Mouse (Mus musculus): ENCODE data around the gene Fam183b.
"Not testable (repeated sequence)": the region's sequence is repeated elsewhere in the genome, so short reads cannot be mapped to it uniquely, and the experiment has no call there.

Gene Fam183b

GRCm38 (mm10) chr11:58801558-58802228, at the start of gene Fam183b:
Fam183b (minus strand) TSS chr11:58801960.
- no peak for DNase-seq (ENCODE audit: low spot score)

GRCm38 (mm10) chr11:58849731-58850130, 48.0 kb upstream of the Fam183b start:
- no peak for DNase-seq (ENCODE audit: low spot score)

- DNase-seq (ENCODE audit: low spot score): no peak
Measured at GRCm38 (mm10) chr11:58847636-58848035, 45.9 kb upstream of the Fam183b start.

GRCm38 (mm10) chr11:58846919-58847461, 45.2 kb upstream of the Fam183b start, which contains the start of gene Gm12258:
Gm12258 (plus strand) TSS chr11:58847158.
- DNase-seq (ENCODE audit: low spot score): peak; percentile 84

- DNase-seq (ENCODE audit: low spot score): not testable (repeated sequence)
Measured at GRCm38 (mm10) chr11:58838951-58839350, 37.2 kb upstream of the Fam183b start, which contains the start of gene Olfr311. Olfr311 (plus strand) TSS chr11:58839251.

GRCm38 (mm10) chr11:58832541-58832940, 30.8 kb upstream of the Fam183b start:
- not testable (repeated sequence) for DNase-seq (ENCODE audit: low spot score)

GRCm38 (mm10) chr11:58829764-58830163, 28.0 kb upstream of the Fam183b start:
- DNase-seq (ENCODE audit: low spot score): no peak

GRCm38 (mm10) chr11:58828937-58829336, 27.2 kb upstream of the Fam183b start, which contains the start of gene Olfr312:
Olfr312 (plus strand) TSS chr11:58829237.
- DNase-seq (ENCODE audit: low spot score): not testable (repeated sequence)

- no peak for DNase-seq (ENCODE audit: low spot score)
Measured at GRCm38 (mm10) chr11:58815676-58816075, 13.9 kb upstream of the Fam183b start.

GRCm38 (mm10) chr11:58814700-58815099, 12.9 kb upstream of the Fam183b start, which contains the start of gene Olfr313:
Olfr313 (plus strand) TSS chr11:58815000.
- not testable (repeated sequence) for DNase-seq (ENCODE audit: low spot score)

- DNase-seq (ENCODE audit: low spot score): no peak
Measured at GRCm38 (mm10) chr11:58812001-58812400, 10.2 kb upstream of the Fam183b start.

- no peak for DNase-seq (ENCODE audit: low spot score)
Measured at GRCm38 (mm10) chr11:58804393-58804792, 2.6 kb upstream of the Fam183b start.

GRCm38 (mm10) chr11:58803871-58804270, 2.1 kb upstream of the Fam183b start:
- DNase-seq (ENCODE audit: low spot score): no peak

GRCm38 (mm10) chr11:58799747-58800146, 2.0 kb downstream of the Fam183b start:
- no peak for DNase-seq (ENCODE audit: low spot score)

- DNase-seq (ENCODE audit: low spot score): no peak
Measured at GRCm38 (mm10) chr11:58796850-58797249, 4.9 kb downstream of the Fam183b start.

GRCm38 (mm10) chr11:58795856-58796255, 5.9 kb downstream of the Fam183b start:
- no peak for DNase-seq (ENCODE audit: low spot score)

GRCm38 (mm10) chr11:58790646-58791045, 11.1 kb downstream of the Fam183b start:
- no peak for DNase-seq (ENCODE audit: low spot score)

GRCm38 (mm10) chr11:58790053-58790452, 11.7 kb downstream of the Fam183b start:
- no peak for DNase-seq (ENCODE audit: low spot score)

- DNase-seq (ENCODE audit: low spot score): no peak
Measured at GRCm38 (mm10) chr11:58789532-58789931, 12.2 kb downstream of the Fam183b start.

GRCm38 (mm10) chr11:58788346-58788745, 13.4 kb downstream of the Fam183b start:
- no peak for DNase-seq (ENCODE audit: low spot score)

GRCm38 (mm10) chr11:58787651-58788050, 14.1 kb downstream of the Fam183b start:
- DNase-seq (ENCODE audit: low spot score): no peak

- DNase-seq (ENCODE audit: low spot score): no peak
Measured at GRCm38 (mm10) chr11:58784182-58784581, 17.6 kb downstream of the Fam183b start.

GRCm38 (mm10) chr11:58782480-58783089, 19.2 kb downstream of the Fam183b start, which contains the start of gene Olfr314:
Olfr314 (plus strand) TSS chr11:58782952.
- no peak for DNase-seq (ENCODE audit: low spot score)

Measured in urinary bladder, postnatal 14 days (tissue).